Mouse (Mus musculus): Measurements from ENCODE around the gene Fcer1g. TPM values are rescaled to one million over a fixed set of nuclear protein-coding genes. Genes with fewer than 3 reads are reported as not detected.

Gene Fcer1g
- polyA plus RNA-seq, 1 experiment = 13.2 TPM

- WGBS = 2% methylated on average over 10 of the region's 10 CpGs
- TF ChIP-seq POLR2A (IDR thresholded peaks at IDR 0.05; ENCODE audit: borderline replicate concordance, insufficient read depth, low read length) (no peak), CTCF (IDR thresholded peaks at IDR 0.05; ENCODE audit: borderline replicate concordance, insufficient read depth, low read depth, low read length) (peak; percentile 91)
- peak; percentile 82 to 87 for DNase-seq
- no peaks in the 10 kb centered on the region for H3K27me3 ChIP-seq (ENCODE audit: control insufficient read depth, insufficient read depth, low read length)
- H3K4me1 ChIP-seq (ENCODE audit: control insufficient read depth, insufficient read depth, low read length) = no peaks in the 10 kb centered on the region
- no peak overlapping the region for H3K27ac ChIP-seq (ENCODE audit: insufficient read depth, low read length)
- peak overlapping the region; percentile 31 for H3K4me3 ChIP-seq (replicated peaks; ENCODE audit: insufficient read depth, low read depth, low read length)
Observed at GRCm38 (mm10) chr1:171220871-171221270, 13.3 kb downstream of the Fcer1g start.

- TF ChIP-seq CTCF (IDR thresholded peaks at IDR 0.05; ENCODE audit: borderline replicate concordance, insufficient read depth, low read depth, low read length) (no peak), POLR2A (IDR thresholded peaks at IDR 0.05; ENCODE audit: borderline replicate concordance, insufficient read depth, low read length) (no peak)
- Histone ChIP-seq H3K27ac (ENCODE audit: insufficient read depth, low read length) (no peak overlapping the region), H3K4me1 (ENCODE audit: control insufficient read depth, insufficient read depth, low read length) (no peaks in the 10 kb centered on the region), H3K27me3 (ENCODE audit: control insufficient read depth, insufficient read depth, low read length) (no peaks in the 10 kb centered on the region), H3K4me3 (replicated peaks; ENCODE audit: insufficient read depth, low read depth, low read length) (no peak overlapping the region)
- DNase-seq = no peak
- WGBS = 84% methylated on average over 18 of the region's 18 CpGs
Observed at GRCm38 (mm10) chr1:171216241-171216955, 17.8 kb downstream of the Fcer1g start.

- DNase-seq = no peak
- TF ChIP-seq POLR2A (IDR thresholded peaks at IDR 0.05; ENCODE audit: borderline replicate concordance, insufficient read depth, low read length) (no peak), CTCF (IDR thresholded peaks at IDR 0.05; ENCODE audit: borderline replicate concordance, insufficient read depth, low read depth, low read length) (no peak)
- Histone ChIP-seq H3K4me1 (ENCODE audit: control insufficient read depth, insufficient read depth, low read length) (no peaks in the 10 kb centered on the region), H3K27ac (ENCODE audit: insufficient read depth, low read length) (no peak within 1 kb of the TSS), H3K27me3 (ENCODE audit: control insufficient read depth, insufficient read depth, low read length) (peaks cover 1% of the 10 kb centered on the region; the same call in 1 of the 2 replicates), H3K4me3 (replicated peaks; ENCODE audit: insufficient read depth, low read depth, low read length) (no peak within 1 kb of the TSS)
- 70% methylated on average over 10 of the region's 10 CpGs for WGBS
Observed at GRCm38 (mm10) chr1:171213801-171214496, 20.2 kb downstream of the Fcer1g start, which contains the start of gene Nr1i3. Gene Nr1i3, plus strand, starts transcription at chr1:171213970.

GRCm38 (mm10) chr1:171212854-171213253, 21.3 kb downstream of the Fcer1g start:
- peaks cover 1% of the 10 kb centered on the region; the same call in 1 of the 2 replicates for H3K27me3 ChIP-seq (ENCODE audit: control insufficient read depth, insufficient read depth, low read length)
- TF ChIP-seq POLR2A (IDR thresholded peaks at IDR 0.05; ENCODE audit: borderline replicate concordance, insufficient read depth, low read length) (no peak), CTCF (IDR thresholded peaks at IDR 0.05; ENCODE audit: borderline replicate concordance, insufficient read depth, low read depth, low read length) (no peak)
- WGBS = 35% methylated on average over 3 of the region's 3 CpGs
- H3K27ac ChIP-seq (ENCODE audit: insufficient read depth, low read length) = no peak overlapping the region
- no peak for DNase-seq
- no peak overlapping the region for H3K4me3 ChIP-seq (replicated peaks; ENCODE audit: insufficient read depth, low read depth, low read length)
- no peaks in the 10 kb centered on the region for H3K4me1 ChIP-seq (ENCODE audit: control insufficient read depth, insufficient read depth, low read length)

- Histone ChIP-seq H3K27me3 (ENCODE audit: control insufficient read depth, insufficient read depth, low read length) (peaks cover 1% of the 10 kb centered on the region; the same call in 1 of the 2 replicates), H3K4me1 (ENCODE audit: control insufficient read depth, insufficient read depth, low read length) (no peaks in the 10 kb centered on the region), H3K4me3 (replicated peaks; ENCODE audit: insufficient read depth, low read depth, low read length) (no peak overlapping the region), H3K27ac (ENCODE audit: insufficient read depth, low read length) (no peak overlapping the region)
- TF ChIP-seq POLR2A (IDR thresholded peaks at IDR 0.05; ENCODE audit: borderline replicate concordance, insufficient read depth, low read length) = no peak
- TF ChIP-seq CTCF (IDR thresholded peaks at IDR 0.05; ENCODE audit: borderline replicate concordance, insufficient read depth, low read depth, low read length) = no peak
- no peak for DNase-seq
- 11% methylated on average over 4 of the region's 4 CpGs for WGBS
Observed at GRCm38 (mm10) chr1:171209409-171209808, 24.8 kb downstream of the Fcer1g start.

- peaks cover 1% of the 10 kb centered on the region; the same call in 1 of the 2 replicates for H3K27me3 ChIP-seq (ENCODE audit: control insufficient read depth, insufficient read depth, low read length)
- H3K27ac ChIP-seq (ENCODE audit: insufficient read depth, low read length) = no peak overlapping the region
- no peak for DNase-seq
- H3K4me3 ChIP-seq (replicated peaks; ENCODE audit: insufficient read depth, low read depth, low read length) = no peak overlapping the region
- no peaks in the 10 kb centered on the region for H3K4me1 ChIP-seq (ENCODE audit: control insufficient read depth, insufficient read depth, low read length)
- no peak for TF ChIP-seq CTCF (IDR thresholded peaks at IDR 0.05; ENCODE audit: borderline replicate concordance, insufficient read depth, low read depth, low read length)
- TF ChIP-seq POLR2A (IDR thresholded peaks at IDR 0.05; ENCODE audit: borderline replicate concordance, insufficient read depth, low read length) = no peak
- 74% methylated on average over 6 of the region's 6 CpGs for WGBS
Observed at GRCm38 (mm10) chr1:171205704-171206493, 28.3 kb downstream of the Fcer1g start.

- Histone ChIP-seq H3K27me3 (ENCODE audit: control insufficient read depth, insufficient read depth, low read length) (no peaks in the 10 kb centered on the region), H3K4me3 (replicated peaks; ENCODE audit: insufficient read depth, low read depth, low read length) (no peak overlapping the region), H3K27ac (ENCODE audit: insufficient read depth, low read length) (no peak overlapping the region), H3K4me1 (ENCODE audit: control insufficient read depth, insufficient read depth, low read length) (no peaks in the 10 kb centered on the region)
- TF ChIP-seq POLR2A (IDR thresholded peaks at IDR 0.05; ENCODE audit: borderline replicate concordance, insufficient read depth, low read length) (no peak), CTCF (IDR thresholded peaks at IDR 0.05; ENCODE audit: borderline replicate concordance, insufficient read depth, low read depth, low read length) (no peak)
- WGBS = 57% methylated on average over 7 of the region's 7 CpGs
- DNase-seq = no peak
Observed at GRCm38 (mm10) chr1:171204249-171204644, 29.9 kb downstream of the Fcer1g start.

All from cerebellum, adult 2 months (tissue).